Mouse (Mus musculus) left cerebral cortex, postnatal 36 days (tissue): ENCODE results near the gene Trim40. TPM values are rescaled to one million over a fixed set of nuclear protein-coding genes. Genes with fewer than 3 reads are reported as not detected.

Experiments
- DNase-seq, 2 experiments: peaks; one replicate each; pipeline ENCODE4 v3.0.0; 2021 to 2022; ENCODE audit warnings: low spot score in 2 of 2, mixed read lengths in 1 of 2
- intact Hi-C: fragments of 180-260 bp; cut with DNase I; formaldehyde crosslinking; loops from one replicate; pipeline ENCODE4 v1.15.1; 2025
- total RNA-seq, 2 experiments: library from RNA; stranded (reverse); gene quantifications; 2 replicates each; pipeline ENCODE4 v1.2.3; 2021

Trim40 gene
- total RNA-seq = not detected

DNA sequence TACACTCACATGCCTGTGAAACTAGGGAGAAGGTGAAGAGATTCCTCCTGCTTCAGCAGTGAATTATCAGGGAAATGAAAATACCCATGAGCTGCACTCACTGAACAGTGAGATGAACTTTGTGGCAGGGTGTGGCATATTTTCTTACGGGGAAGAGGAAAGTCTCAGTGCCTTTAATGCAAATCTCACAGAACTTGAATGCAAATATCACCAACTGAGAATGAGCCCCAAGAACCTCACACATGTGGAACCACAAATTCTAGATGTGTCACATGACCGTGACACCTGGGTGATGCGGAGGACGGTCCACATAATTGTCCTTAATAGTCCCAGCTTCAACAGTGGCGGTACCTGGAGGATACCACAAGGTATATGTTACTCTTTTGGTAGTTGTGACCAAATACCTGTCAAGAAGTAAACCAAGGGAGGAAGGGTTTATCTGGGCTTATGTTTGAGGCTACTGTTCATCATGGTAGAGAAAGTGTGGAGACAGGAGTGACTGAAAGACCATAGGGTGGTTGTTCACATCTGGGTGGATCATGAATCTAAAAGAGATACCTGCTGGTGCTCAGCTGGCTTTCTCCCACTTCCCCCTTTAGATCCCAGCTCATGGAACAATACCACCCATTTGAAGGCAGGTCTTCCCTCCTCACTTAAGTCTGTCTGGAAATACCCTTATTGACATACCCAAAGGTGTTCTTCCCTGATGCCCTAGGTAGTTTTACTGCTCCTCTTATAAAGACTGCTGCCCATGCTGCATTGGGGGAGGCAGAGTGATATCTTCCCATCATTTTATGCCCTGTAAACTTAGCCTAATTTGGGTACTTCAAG lies at the start of gene Trim40:
TSS of gene Trim40 (minus strand) at position 51 of the 831 bp plus-strand sequence.
- intact Hi-C loops = loop anchor here (5.0 kb wide), 1 partner anchor 312 kb away; the partner anchor contains the start of gene Olfr94
- no peak for DNase-seq

DNA sequence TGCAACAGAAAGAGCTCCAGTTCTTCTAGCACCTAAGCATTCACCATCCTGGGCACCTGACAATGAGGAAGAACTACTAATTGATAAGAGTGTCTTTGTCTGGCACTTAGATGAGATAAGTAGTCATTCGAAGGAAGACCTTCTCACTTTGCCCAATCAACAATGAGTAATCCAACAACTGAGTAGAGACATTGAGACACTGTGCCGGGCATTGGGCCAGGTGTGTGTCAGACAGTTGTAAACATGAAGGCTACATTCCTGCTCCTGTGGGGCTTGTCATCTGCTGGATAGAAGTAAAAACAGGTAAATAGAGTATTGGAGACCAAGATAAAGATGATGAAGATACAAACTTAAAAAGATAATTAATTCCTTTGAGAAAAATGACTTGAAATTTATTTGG lies 48.1 kb upstream of the Trim40 start:
- intact Hi-C loops = no loop called here
- DNase-seq = no peak

DNA sequence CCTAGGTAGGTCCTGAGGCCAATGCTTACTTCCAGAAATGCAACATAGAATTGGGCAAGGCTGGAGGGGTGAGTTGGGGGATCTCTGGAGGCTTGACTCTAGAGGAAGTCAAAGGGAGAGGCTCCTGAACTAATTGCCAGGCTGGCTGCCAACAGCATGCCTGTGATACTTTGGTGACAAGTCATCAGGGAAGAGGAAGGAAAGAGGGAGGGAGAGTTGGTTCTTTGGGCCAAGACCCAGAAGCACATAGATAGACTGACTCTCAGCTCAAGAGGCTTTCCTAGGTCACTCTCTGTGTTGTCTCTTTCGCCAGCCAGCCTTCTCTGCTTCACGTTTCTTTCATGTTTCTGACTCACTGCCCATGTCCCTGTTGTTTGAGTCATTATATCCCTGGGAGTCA lies 41.9 kb upstream of the Trim40 start:
- intact Hi-C loops = no loop called here
- DNase-seq = no peak

DNA sequence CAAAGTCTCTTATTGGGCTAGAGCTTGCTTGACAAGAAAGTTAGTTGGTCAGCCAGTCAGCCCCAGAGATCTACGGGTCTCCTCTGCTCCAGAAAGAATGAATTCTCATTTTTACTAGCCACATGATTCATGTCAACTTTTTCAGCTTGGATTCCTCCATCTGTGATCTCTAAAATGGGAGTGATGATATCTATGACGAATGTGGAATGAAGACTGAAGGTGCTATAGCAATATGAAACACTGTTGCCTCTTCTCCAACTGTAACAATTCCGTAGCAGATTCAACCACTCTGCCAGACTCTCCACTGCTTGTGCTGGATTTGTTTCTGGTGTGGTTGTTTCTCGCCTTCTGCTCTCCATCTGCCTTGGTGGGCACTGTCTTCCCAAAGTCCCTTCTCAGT lies 41.2 kb upstream of the Trim40 start:
- DNase-seq = peak in 1 of 2 experiments; percentile 10
- intact Hi-C loops = no loop called here

DNA sequence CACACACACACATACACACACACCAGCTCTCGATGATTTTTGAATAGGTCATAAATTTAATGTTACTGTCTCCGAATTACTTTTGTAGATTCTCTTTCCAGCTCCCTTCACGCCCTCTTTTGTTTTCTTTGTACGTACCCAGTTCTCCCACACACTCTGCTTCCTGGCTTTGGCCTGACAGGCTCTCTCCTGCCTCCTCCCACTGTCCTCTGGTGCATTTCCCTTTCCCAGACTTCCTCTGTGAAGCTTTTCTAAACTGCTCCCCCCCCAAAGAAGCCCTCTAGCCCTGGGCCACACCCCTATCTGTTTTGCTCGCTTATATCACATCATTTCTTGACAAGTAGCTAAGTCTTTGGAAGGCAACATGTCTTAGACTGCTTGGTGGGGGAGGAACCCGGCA lies 40.3 kb upstream of the Trim40 start:
- intact Hi-C loops = no loop called here
- DNase-seq = no peak

DNA sequence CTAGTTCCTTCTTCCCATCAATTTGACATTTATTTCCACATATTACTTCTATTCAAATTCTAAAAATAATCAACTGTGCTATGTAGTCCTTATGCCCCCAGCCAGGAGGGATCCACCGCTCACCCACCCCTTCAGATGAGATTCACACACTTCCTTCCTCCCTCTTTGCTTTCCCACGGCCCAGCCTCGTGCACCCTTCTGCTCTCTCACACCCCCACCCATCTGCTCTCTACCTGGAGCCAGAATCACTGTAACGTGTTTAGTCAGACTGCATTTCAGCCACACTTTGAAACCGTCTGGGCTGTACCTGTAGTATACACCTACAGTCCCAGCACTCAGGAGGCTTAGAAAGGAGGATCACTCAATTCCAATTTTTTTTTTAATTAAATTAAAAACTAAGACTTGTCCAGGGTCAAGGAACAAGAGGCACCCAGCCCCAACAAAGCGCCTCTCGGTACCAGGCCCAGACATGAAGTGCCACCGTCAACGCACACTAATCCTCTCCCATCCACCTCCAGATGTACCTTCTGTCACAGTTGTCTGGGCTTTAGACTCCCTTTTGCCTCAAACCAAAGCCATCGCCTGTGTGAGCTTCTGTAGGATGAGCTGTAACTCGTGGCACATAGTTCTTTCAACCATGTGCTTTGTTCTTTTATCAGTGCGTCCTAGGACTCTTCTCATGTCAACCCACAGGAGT lies 39.5 kb upstream of the Trim40 start:
- DNase-seq = peak; percentile 25 to 32
- intact Hi-C loops = no loop called here

DNA sequence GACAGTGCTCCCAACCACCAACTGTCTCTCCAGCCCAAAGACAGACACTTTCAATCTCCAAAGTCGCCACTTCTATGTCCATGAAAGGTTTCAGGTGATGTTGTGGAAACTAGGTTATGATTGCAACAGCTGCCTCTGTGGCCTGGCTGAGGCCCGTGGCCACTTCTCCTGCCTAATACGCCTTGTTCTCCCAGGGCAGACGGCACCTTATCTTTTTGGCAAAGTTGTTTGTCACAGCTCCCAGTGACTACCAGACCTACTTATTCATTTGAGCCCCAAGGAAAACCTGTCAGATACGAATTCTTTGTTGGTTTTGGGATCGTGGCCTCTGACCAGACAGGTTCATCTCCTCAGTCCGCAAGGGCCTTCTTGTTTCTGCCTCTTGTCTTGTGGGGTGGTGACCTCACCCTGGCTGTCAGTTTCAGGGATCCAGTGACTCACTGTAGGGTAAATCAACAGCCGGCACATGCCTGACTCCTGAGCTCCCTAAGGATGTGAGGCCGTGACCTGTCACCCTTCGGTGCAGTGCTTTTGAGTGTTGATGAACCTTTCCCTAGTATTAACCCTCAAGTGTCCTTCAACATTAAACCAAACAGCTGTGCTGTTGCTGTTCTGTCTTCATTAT lies 37.7 kb upstream of the Trim40 start:
- intact Hi-C loops = no loop called here
- no peak for DNase-seq

DNA sequence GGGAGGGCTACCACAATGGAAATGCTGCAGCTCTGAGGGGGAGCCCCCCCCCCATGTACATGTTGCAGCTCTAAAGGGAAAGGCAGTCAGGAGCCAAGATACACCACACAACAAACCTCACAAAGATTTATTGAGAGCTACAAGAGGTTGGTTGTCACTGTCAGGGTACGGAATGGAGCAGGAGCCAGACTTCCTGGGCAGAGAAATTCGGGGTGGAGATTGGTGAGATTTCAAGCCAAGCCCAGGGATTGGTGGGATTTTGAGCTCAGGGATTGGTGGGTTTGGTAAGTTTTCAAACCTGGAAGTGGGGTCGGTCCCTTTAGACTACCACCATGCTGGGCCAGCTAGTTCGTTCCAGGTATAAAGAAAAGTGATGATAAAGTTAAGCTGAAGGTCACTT lies 33.6 kb upstream of the Trim40 start:
- no peak for DNase-seq
- intact Hi-C loops = no loop called here

DNA sequence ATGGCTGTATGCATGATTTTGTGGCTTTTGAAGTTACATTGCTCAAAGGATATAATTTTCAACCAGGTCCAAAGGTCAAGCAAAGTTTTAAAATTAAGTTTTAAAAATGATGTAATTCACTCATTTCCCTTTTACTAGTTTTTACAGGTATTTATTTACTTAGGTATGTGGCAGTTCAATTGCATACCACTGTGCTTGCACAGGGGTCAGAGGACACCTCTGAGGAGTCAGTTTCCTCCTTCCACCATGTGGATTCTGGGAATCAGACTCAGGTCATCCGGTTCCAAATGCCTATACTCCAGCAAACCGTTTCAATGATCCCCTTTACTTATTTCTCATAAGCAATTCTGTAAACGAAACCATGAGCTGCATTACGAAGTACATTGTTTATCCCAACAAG lies 32.8 kb upstream of the Trim40 start:
- intact Hi-C loops = no loop called here
- DNase-seq = no peak

DNA sequence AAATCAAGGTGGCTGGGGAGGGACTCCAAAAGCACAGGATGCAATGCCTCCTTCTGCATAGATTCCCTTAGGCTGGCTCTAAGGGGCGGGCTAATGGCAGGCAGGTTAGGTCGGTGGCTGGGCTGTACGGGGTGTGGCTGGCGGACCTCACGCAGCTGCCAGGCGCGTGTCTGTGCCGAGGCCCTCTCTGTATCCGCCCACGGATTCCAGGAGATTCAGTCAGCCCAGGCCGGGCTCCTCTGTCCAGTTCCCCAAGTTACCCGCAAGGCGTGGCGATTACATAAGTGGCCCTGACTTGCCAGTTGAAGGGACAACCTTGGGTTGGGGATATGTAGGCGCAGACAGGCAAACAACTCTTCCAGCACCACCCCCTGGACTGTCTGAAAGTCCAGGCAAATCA lies 30.3 kb upstream of the Trim40 start:
- intact Hi-C loops = no loop called here
- no peak for DNase-seq

DNA sequence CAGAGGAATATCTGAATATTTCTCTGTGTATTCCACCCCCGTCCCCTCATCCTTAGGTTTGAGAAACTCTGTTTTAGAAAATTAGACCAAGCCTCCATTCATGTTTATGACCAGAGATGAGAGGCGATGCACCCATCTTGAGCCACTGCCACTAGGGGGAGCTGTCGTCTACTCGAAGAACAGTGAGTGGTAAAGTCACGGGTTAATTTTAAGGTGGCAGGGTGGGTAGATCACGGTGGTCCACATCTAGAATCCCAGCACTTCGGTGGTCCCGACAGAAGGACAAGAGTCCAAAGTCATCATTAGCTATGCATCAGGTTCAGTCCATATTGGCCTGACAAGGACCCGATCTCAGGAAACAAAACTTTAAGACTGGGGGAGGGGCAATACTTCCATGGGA lies 25.2 kb upstream of the Trim40 start:
- DNase-seq = peak; percentile 32 to 49
- intact Hi-C loops = loop anchor here (5.0 kb wide), 2 partner anchors 132 to 287 kb away; partner anchors contain the start of genes Gabbr1 and Olfr94

DNA sequence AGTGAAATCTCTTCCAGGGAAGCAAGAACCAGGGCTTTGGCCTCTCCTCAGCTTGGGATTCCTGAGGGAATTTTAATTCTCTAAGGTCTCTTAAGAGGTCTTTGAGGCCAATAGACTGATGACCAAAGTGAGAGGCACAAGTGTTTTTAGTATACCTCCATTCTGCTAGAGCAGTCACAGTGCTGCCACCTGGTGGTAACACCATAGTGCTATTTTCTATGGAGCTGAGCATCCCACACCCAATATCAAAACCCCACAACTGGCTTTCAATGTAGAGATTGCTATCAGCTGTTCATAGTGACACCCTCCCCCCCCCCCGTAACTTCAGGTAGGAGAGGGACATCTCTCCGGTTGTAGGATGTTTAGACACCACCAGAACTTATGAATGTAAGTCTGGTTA lies 24.2 kb upstream of the Trim40 start:
- intact Hi-C loops = no loop called here
- DNase-seq = peak; percentile 51 to 67

DNA sequence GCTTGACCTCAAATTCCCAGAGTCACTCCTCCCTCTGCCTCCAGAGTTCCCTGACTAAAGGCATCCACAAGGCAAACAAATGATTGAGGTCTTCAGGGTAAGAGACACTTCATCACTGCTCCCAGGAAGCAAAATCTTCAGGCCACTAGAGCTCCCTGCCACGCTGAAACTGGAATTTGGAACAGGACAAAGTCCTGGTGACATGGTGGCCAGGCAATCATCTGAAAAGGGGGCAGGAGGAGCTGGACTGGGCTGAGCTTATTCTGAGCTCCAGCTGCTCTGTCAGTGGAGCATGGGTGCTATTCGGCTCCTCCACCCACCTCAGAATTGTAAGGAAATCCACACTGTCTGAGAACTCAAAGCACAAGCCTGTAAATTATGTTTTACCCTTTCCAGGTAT lies 22.1 kb upstream of the Trim40 start:
- no peak for DNase-seq
- intact Hi-C loops = no loop called here

DNA sequence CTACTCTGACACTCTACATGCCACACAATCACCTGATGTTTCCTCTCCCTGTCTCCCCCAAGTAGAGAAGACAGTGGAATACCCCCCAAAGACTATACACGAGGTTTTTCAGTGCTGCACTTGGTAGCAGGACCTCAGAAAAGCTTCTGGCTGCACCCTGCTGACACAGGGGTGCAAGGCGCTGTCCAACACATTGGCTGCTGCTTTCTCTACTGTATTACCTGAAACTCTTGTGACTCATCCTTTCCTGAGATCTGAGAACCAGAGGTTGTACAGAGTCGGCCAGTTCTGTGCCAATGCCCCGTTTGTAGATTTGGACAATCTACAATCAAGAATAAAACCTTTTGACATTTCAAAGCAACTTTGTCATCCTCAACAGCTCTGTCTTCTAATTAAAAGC lies 19.9 kb upstream of the Trim40 start:
- intact Hi-C loops = no loop called here
- DNase-seq = no peak

DNA sequence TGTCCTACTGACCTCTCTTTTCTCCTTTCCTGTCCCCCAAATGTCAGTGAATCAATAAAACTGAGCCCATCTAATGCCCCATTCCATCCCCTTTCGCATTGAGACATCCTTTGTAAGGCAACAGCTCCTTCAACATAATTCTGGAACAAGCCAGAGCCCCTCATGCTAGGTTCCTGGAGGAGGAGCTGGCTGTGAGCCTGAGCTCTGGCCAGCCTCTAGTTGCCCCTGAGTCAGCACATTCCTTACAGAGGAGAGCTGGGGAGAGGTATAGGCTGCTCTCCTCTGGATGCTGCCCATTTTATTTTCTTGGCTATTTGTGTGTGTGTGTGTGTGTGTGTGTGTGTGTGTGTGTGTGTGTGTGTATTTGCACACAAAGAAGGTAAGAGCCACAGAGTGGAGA lies 18.3 kb upstream of the Trim40 start:
- no peak for DNase-seq
- intact Hi-C loops = no loop called here

DNA sequence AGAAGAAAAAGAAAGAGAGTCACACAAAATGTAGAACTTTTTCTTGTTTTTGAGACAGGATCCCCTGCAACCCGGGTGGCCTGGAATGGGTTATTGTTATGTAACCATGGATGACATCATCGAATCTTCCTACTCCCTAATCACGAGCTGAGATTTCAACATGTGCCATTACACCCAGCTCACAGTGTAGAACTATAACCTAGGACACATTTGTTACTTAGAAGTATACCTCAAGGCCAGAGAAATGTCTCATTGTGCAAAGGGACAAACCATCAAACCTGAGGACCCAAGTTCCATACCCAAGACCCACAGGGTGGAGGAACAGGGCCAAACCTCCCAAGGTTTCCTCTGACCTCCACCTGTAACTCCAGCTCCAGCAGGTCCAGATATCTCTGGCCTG lies 13.7 kb upstream of the Trim40 start:
- no peak for DNase-seq

DNA sequence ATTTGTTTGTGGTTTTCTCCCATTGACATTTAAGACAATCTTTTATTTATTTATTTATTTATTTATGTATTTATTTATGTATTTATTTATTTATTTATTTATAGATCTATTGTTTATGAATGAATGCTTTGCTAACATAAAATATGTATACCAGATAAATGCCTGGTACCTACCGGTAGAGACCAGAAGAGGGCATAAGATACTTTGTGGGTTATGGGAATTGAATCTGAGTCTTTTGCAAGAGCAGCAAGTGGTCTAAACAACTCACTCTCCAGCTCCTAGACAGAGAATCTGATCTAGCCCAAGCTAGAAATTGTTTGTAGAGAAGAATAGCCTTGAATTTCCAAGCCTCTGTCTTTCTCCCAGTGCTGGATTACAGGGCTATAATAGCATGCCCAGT lies 10.8 kb upstream of the Trim40 start:
- intact Hi-C loops = no loop called here
- DNase-seq = no peak

More for the DNA sequence above, 13.7 kb upstream of the Trim40 start:
- intact Hi-C loops = no loop called here

DNA sequence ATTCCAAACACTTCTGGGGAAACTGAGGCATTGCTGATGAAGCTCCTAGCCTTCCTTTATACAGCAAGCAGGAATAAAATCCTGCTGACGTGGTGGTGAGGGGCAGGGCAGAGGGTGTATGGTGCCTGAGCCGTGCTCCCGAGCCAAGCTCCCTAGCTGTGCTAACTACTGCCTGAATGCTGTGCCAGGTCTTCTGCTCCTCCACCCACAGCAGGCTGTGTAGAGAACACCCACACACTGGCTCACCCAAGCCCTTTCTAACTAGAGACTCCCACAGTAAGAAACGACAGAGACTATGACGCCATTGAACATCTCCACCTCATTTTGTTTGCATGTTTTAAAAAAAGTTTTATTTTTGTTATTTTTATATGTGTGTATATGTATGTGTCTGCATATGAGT lies 10.1 kb upstream of the Trim40 start:
- peak; percentile 6 to 42 for DNase-seq
- intact Hi-C loops = no loop called here

DNA sequence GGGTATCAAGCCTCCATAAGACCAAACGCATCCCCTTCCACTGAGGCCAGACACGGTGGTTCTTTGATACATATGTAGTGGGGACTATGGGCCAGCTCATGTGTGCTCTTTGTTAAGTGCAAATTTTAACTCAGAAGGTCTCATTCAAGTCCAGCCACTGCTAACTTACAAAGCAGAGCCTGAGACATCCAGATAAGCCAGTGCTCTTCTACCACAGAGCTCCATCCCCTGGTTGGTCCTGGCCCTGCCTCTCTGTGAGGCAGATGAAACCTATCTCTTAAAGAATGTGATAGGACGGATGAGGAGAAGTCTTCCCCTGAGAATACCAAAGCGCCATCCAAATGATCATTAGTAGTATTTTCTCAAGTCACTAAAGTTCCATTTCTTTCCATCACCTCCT lies 9.5 kb upstream of the Trim40 start:
- intact Hi-C loops = no loop called here
- no peak for DNase-seq

DNA sequence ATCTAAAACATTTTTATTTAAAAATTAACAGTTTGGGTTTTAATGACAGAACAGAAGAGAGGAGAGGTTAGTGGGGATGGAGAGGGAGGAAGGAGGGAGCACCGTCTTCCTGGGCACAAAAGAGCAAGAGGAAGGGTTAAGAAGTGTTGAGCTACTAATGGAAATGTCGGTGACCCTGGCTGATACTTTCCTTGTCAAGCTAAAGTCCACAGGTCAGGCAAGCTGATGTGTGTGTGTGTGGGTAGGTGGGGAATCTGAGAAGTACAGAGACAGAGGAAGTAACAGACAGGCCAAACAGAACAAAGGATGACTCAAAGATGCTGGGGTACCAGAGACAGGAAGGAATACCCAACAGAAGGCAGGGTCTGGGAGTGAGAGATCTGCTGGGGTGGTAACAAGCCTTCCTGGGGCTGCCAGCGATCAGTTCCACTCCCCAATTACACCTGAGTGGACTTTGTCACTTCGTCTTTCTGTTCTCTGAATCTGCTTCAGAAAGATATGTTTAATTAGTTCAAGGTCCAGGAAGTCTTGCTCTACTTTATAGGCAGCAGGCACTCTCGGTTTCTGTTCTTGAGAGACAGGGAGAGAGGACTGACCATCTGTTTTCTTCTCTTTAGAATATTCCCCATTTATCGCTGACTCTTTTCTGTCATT lies 7.8 kb upstream of the Trim40 start, which contains the start of gene Trim31:
TSS of gene Trim31 (plus strand) at position 567 of the 654 bp plus-strand sequence.
- no peak for DNase-seq
- intact Hi-C loops = no loop called here
